Mouse (Mus musculus) embryonic facial prominence, embryonic 10.5 days (tissue): ENCODE results near the gene Htra3. TPM values are rescaled to one million over a fixed set of nuclear protein-coding genes. Genes with fewer than 3 reads are reported as not detected.

Experiments
- DNase-seq: peaks from one replicate; pipeline ENCODE4 v3.0.0-alpha.2; 2017; ENCODE audit warnings: low spot score
- H3K27ac ChIP-seq: fragments of 300-500 bp; sonication (generic); replicated peaks from 2 replicates; pipeline ENCODE4 v1.5.1; 2016; ENCODE audit warnings: mild to moderate bottlenecking
- H3K27me3 ChIP-seq: fragments of 300-500 bp; sonication (generic); replicated peaks from 2 replicates; pipeline ENCODE4 v1.6.1; 2016; ENCODE audit warnings: low read depth, mild to moderate bottlenecking; ENCODE audit not compliant: poor library complexity, severe bottlenecking
- H3K36me3 ChIP-seq: fragments of 300-500 bp; sonication (generic); replicated peaks from 2 replicates; pipeline ENCODE4 v1.6.1; 2016; ENCODE audit warnings: mild to moderate bottlenecking, moderate library complexity
- H3K4me1 ChIP-seq: fragments of 300-500 bp; sonication (generic); 2 replicates; pipeline ENCODE4 v1.6.1; 2016
- H3K4me3 ChIP-seq: fragments of 300-500 bp; sonication (generic); 2 replicates; pipeline ENCODE4 v1.5.1; 2016; ENCODE audit warnings: mild to moderate bottlenecking, moderate library complexity
- H3K9me3 ChIP-seq: fragments of 300-500 bp; sonication (generic); 2 replicates; pipeline ENCODE4 v1.6.1; 2016; ENCODE audit warnings: mild to moderate bottlenecking
- WGBS: fragments of 180-500 bp; shearing (Covaris S2); methylation state at CpG from one replicate; pipeline ENCODE4 v1.1.7; 2016; 5-methylcytosine and 5-hydroxymethylcytosine counted together
- polyA plus RNA-seq: library from polyadenylated mRNA; unstranded; fragments of >200 nt; fragmentation: Nextera tagmentation; extraction: Ambion mirVana; gene quantifications from 2 replicates; pipeline ENCODE4 v1.2.1, GENCODE M21; 2016

Gene Htra3
- polyA plus RNA-seq, 1 experiment from 2014 or later: 4.2 TPM

DNA sequence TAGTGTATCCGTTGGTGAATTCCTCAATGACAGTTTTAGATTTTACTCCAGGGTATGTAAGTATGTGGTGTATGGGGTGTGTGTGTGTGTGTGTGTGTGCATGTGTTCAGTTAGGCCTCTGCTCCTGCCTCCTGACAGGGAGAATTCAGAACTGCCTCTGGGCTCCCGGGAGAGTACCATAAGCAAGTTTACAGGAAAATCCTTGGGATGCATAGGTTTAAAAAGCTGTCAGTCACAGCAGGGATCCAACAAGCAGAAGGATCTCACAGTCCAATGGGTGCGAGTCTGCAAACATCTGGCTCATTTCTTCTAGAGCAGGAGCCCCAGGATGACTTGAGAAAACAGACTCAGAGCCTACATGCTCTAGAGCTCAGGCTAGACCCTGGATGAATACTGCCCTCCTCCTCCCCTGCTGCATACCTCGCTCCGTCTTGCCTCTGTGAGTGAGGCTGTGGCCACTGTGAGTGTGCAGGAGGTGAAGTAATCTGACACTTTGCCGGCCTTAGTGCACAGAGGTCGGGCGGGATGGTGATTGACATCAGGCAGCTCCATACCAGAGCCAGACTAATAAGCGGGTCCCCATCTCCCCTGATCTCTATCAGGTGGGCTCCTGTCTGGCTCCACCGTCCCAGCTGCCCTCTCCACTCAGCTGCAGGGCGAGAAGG lies 9.7 kb downstream of the Htra3 start:
- DNase-seq: peak; percentile 79
- Histone ChIP-seq H3K9me3 (no peaks in the 10 kb centered on the region), H3K4me3 (no peak overlapping the region), H3K36me3 (no peaks in the 10 kb centered on the region), H3K27ac (peak overlapping the region; percentile 79), H3K27me3 (no peaks in the 10 kb centered on the region), H3K4me1 (peaks cover 75% of the 10 kb centered on the region)
- 12% methylated on average over 11 of the region's 11 CpGs for WGBS

DNA sequence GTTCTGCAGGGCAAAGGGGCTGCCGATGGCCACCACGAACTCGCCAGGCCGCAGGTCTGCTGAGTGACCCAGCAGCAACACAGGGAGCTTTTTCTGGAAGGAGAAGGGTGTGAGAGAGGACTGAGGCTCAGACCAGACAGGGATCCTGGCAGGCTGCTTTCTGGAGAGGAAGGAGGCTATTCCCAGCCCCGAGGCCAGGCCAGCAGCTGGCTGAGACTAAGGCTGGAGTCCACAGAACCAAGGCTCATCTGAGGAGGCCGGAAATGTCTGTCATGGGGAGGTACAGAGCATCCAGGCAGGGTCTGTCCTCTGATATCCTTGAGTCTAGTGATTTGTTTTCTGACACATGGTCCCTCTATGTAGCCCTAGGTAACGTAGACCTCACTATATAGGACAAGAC lies 13.4 kb downstream of the Htra3 start:
- WGBS: 90% methylated on average over 7 of the region's 7 CpGs
- DNase-seq: no peak
- no peak overlapping the region; the same call in 1 of the 2 replicates for H3K27ac ChIP-seq

DNA sequence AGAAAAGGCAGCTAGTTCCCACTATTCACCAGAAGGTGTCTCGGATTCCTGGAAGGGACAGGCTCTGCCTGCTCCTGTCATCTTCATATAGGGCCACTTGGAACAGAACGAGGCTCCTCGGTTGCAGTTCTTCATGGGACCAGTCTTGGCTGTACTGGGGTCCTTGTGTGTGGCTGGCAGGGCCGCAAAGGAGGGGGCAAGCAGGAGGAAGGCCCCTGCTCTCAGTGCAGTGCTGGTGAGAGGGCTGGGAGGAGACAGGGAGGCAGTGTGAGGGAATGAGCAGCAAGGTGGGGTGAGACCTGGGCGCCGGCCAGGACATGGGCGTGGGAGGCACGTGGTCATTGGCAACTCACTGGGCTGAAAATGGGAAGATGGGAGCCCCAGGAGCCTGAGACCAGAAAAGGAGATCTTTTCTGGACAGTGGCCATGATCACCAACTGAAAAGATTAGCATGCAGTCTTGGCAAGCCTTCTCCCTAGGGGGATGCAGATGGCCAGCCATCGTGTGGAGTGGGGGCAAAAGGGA lies 17.5 kb downstream of the Htra3 start:
- no peaks in the 10 kb centered on the region for H3K27me3 ChIP-seq
- H3K4me1 ChIP-seq: peaks cover 7% of the 10 kb centered on the region
- 81% methylated on average over 9 of the region's 9 CpGs for WGBS
- no peak for DNase-seq
- no peaks in the 10 kb centered on the region for H3K9me3 ChIP-seq
- no peak overlapping the region for H3K27ac ChIP-seq
- H3K4me3 ChIP-seq: no peak overlapping the region
- no peaks in the 10 kb centered on the region for H3K36me3 ChIP-seq

More for the DNA sequence above, 13.4 kb downstream of the Htra3 start:
- H3K4me1 ChIP-seq: peaks cover 40% of the 10 kb centered on the region
- H3K36me3 ChIP-seq: no peaks in the 10 kb centered on the region
- no peak overlapping the region for H3K4me3 ChIP-seq
- no peaks in the 10 kb centered on the region for H3K27me3 ChIP-seq
- no peaks in the 10 kb centered on the region for H3K9me3 ChIP-seq

GRCm38 (mm10) chr5:35661210-35661609 lies 18.4 kb downstream of the Htra3 start:
- peaks cover 6% of the 10 kb centered on the region for H3K4me1 ChIP-seq
- no peak overlapping the region for H3K4me3 ChIP-seq
- H3K27ac ChIP-seq: no peak overlapping the region
- no peaks in the 10 kb centered on the region for H3K27me3 ChIP-seq
- 86% methylated on average over 6 of the region's 6 CpGs for WGBS
- DNase-seq: no peak
- H3K9me3 ChIP-seq: no peaks in the 10 kb centered on the region
- H3K36me3 ChIP-seq: no peaks in the 10 kb centered on the region

DNA sequence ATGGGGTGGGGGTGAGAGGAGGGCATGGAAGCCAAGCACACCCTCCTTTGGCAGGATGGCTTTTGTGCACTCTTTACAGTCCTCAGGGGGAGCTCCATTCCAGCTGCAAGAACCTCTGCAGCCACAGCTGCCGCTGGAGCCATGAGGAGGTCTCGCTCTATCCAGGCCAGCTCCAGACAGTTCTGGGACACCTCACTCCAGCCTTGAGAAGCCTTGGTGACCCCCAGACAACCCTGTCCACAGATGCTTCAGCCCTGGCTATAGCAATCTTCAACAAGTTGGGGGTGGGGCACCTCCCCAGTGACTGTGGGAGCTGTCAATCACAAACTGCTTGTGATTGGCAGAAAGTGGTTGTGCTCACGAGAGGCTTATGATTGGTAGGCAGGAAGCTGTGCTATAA lies 20.1 kb downstream of the Htra3 start:
- no peak for DNase-seq
- Histone ChIP-seq H3K4me3 (no peak overlapping the region), H3K36me3 (no peaks in the 10 kb centered on the region), H3K9me3 (no peaks in the 10 kb centered on the region), H3K27me3 (no peaks in the 10 kb centered on the region), H3K27ac (no peak overlapping the region), H3K4me1 (peaks cover 6% of the 10 kb centered on the region)
- WGBS: 60% methylated on average over 3 of the region's 3 CpGs

DNA sequence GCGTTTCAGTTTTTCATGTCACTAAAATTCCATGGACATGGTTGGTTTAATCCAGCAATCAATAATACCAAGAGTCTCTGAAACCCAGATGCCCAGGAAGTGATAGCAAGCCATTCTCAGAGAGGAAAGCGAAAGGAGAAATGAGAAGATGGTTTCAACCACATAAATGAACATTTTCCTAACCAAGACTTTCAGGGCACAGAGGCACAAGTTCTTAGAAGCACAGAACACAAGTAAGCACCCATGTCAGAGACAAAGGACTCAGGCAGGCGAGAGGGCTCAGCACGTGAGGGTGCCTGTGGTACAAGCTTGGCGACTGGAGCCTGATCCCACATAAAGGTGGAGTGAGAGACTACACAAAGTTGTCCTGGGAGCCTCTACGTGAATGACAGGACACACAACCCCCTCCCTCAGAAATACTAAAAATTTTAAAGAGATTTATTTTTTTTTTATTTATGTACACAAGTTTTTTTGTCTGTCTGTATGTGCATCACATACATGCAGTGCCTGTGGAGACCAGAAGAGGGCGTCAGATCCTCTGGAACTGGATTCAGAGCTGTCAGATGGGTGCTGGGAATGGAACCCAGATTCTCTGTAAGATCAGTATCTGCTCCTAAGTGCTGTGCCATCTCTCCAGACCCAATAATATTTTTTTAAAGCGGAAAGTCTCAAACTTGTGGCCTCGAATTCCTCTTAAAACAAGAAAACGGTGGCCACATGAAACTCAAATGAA lies 23.7 kb downstream of the Htra3 start:
- 88% methylated on average over 10 of the region's 10 CpGs for WGBS
- H3K4me1 ChIP-seq: peaks cover 13% of the 10 kb centered on the region
- no peak overlapping the region for H3K27ac ChIP-seq
- H3K36me3 ChIP-seq: no peaks in the 10 kb centered on the region
- H3K27me3 ChIP-seq: no peaks in the 10 kb centered on the region
- no peak for DNase-seq
- H3K9me3 ChIP-seq: no peaks in the 10 kb centered on the region
- no peak overlapping the region for H3K4me3 ChIP-seq

DNA sequence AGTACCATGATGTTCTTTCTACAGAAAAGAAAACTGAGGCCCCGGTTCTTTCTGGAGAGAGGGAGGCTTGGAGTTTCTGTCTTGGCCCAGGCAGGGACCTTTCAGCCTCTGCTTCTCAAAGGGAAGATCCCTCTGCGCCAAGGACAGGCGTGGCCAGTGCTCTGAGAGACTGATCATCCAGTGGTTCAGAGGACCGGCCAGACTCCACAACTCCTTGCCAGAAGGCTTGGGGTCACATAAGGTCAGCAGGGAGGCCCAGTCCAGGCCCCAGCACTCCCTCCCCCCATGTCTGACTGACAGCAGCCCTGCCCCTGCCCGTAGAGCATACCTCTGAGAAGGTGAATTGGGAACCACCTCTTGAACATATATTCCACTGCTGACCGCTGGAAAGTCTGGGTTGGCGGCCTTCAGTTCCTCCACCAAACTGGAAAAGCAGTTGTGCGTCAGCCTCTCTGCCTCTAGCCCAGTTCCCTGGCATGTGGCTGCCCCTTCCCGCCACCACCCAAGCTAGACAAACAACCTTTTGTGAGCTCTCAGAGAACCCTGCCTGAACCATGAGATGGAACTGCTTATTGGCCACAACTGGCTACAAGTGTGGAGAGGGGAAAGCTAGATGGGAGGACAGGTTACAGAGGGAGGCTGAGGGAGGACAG lies 25.7 kb downstream of the Htra3 start:
- H3K9me3 ChIP-seq: no peaks in the 10 kb centered on the region
- 65% methylated on average over 9 of the region's 9 CpGs for WGBS
- H3K27ac ChIP-seq: 0 out of 2 replicates have a peak overlapping the region, but pooled peaks have one; percentile 48
- H3K4me3 ChIP-seq: no peak overlapping the region
- peaks cover 7% of the 10 kb centered on the region for H3K4me1 ChIP-seq
- no peaks in the 10 kb centered on the region for H3K27me3 ChIP-seq
- no peaks in the 10 kb centered on the region for H3K36me3 ChIP-seq
- DNase-seq: no peak

GRCm38 (mm10) chr5:35652872-35653271 lies 26.7 kb downstream of the Htra3 start:
- Histone ChIP-seq H3K9me3 (no peaks in the 10 kb centered on the region), H3K27me3 (no peaks in the 10 kb centered on the region), H3K27ac (no peak overlapping the region), H3K4me3 (no peak overlapping the region), H3K36me3 (no peaks in the 10 kb centered on the region), H3K4me1 (peaks cover 7% of the 10 kb centered on the region)
- DNase-seq: no peak
- WGBS: 85% methylated on average over 13 of the region's 13 CpGs

- H3K4me3 ChIP-seq: no peak overlapping the region
- WGBS: 82% methylated on average over 3 of the region's 3 CpGs
- no peaks in the 10 kb centered on the region for H3K36me3 ChIP-seq
- no peak overlapping the region for H3K27ac ChIP-seq
- H3K27me3 ChIP-seq: no peaks in the 10 kb centered on the region
- no peaks in the 10 kb centered on the region for H3K9me3 ChIP-seq
- no peak for DNase-seq
- peaks cover 7% of the 10 kb centered on the region for H3K4me1 ChIP-seq
Measured at GRCm38 (mm10) chr5:35652319-35652718, 27.3 kb downstream of the Htra3 start.

DNA sequence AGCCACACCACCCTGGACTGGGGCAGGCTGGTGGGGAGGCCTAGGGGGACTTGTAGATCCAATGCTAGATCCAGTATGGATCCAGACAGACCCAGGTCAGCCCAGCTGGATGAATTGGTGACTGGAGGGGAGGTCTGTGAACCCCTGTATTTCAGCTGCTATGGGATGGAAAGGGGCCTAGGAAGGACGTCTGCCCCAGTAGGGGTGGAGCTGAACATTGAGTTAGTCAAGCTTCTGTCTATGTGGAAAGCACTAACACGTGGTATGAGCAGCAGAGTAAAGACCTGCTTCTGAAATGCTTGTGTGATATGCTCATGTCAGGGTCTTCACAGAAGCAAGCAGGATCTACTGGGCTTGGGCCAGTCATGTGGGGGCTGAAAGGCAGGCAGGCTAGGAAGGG lies 31.4 kb downstream of the Htra3 start:
- whole genome bisulfite sequencing: 69% methylated on average over 2 of the region's 2 CpGs
- H3K4me3 ChIP-seq: no peak overlapping the region

GRCm38 (mm10) chr5:35647562-35647961 lies 32.0 kb downstream of the Htra3 start:
- H3K27ac ChIP-seq: no peak overlapping the region
- no peak for DNase-seq
- no peak overlapping the region for H3K4me3 ChIP-seq
- no peaks in the 10 kb centered on the region for H3K9me3 ChIP-seq
- peaks cover 24% of the 10 kb centered on the region for H3K4me1 ChIP-seq
- H3K27me3 ChIP-seq: no peaks in the 10 kb centered on the region
- H3K36me3 ChIP-seq: no peaks in the 10 kb centered on the region
- WGBS: 78% methylated on average over 4 of the region's 4 CpGs

More for the DNA sequence above, 31.4 kb downstream of the Htra3 start:
- no peaks in the 10 kb centered on the region for H3K27me3 ChIP-seq
- no peak overlapping the region for H3K27ac ChIP-seq
- DNase-seq: no peak
- no peaks in the 10 kb centered on the region for H3K36me3 ChIP-seq
- H3K9me3 ChIP-seq: no peaks in the 10 kb centered on the region
- peaks cover 18% of the 10 kb centered on the region for H3K4me1 ChIP-seq

DNA sequence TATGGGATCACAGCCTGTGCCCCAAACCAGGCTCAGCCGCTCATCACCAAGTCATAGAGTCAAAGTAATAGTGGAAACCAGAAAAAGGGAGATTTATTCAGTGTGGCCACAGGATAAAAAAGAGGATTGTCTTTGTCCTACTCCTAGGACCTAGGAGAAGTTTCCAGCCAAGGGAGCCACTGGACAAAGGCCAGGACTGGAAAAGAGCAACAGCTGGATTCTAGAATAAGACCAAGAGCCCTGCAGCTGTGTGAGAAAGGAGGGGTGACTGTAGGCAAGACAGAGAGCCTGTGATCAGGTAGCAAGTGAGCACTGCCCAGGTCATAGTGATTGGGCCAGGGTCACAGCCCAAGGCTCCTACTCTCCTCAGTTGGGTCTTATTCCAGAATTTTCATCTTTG lies 32.7 kb downstream of the Htra3 start:
- Histone ChIP-seq H3K36me3 (no peaks in the 10 kb centered on the region), H3K27ac (no peak overlapping the region), H3K27me3 (no peaks in the 10 kb centered on the region), H3K9me3 (no peaks in the 10 kb centered on the region), H3K4me1 (peaks cover 29% of the 10 kb centered on the region), H3K4me3 (no peak overlapping the region)
- 92% methylated on average over 1 of the region's 1 CpGs for WGBS
- no peak for DNase-seq
